Mouse (Mus musculus): ENCODE measurements at regions not wholly inside any gene's neighbourhood (a gene's known extent, or its start where the extent isn't known, plus 50 kb on each side); places are given as distances from the start of the nearest gene placed in this dataset.
A peak's percentile ranks its signal among the peaks of the same experiment; 100 is the strongest.

- DNase-seq = no peak
Measured at GRCm38 (mm10) chr2:178664977-178665376, 234.6 kb downstream of the Cdh26 start.

GRCm38 (mm10) chr2:178668451-178668850 is 238.1 kb downstream of the Cdh26 start:
- DNase-seq = no peak

GRCm38 (mm10) chr2:178670952-178671351 is 240.6 kb downstream of the Cdh26 start:
- DNase-seq = no peak

GRCm38 (mm10) chr2:178673621-178674020 is 243.3 kb downstream of the Cdh26 start:
- no peak for DNase-seq

GRCm38 (mm10) chr2:178674621-178675020 is 244.3 kb downstream of the Cdh26 start:
- no peak for DNase-seq

- no peak for DNase-seq
Measured at GRCm38 (mm10) chr2:178676970-178677369, 246.6 kb downstream of the Cdh26 start.

GRCm38 (mm10) chr2:178680368-178680767 is 250.0 kb downstream of the Cdh26 start:
- DNase-seq = no peak

- no peak for DNase-seq
Measured at GRCm38 (mm10) chr2:178684026-178684958, 254.0 kb downstream of the Cdh26 start.

GRCm38 (mm10) chr2:178685211-178685610 is 254.9 kb downstream of the Cdh26 start:
- DNase-seq = no peak

GRCm38 (mm10) chr2:178686167-178686601 is 255.9 kb downstream of the Cdh26 start:
- no peak for DNase-seq

GRCm38 (mm10) chr2:178688586-178688985 is 258.3 kb downstream of the Cdh26 start:
- DNase-seq = no peak

GRCm38 (mm10) chr2:178691190-178691864 is 261.0 kb downstream of the Cdh26 start:
- no peak for DNase-seq

GRCm38 (mm10) chr2:178691865-178692228 is 261.5 kb downstream of the Cdh26 start:
- no peak for DNase-seq

- DNase-seq = no peak
Measured at GRCm38 (mm10) chr2:178692231-178692630, 261.9 kb downstream of the Cdh26 start.

- peak; percentile 45 for DNase-seq
Measured at GRCm38 (mm10) chr2:178698648-178699047, 268.3 kb downstream of the Cdh26 start.

GRCm38 (mm10) chr2:178700825-178701224 is 270.5 kb downstream of the Cdh26 start:
- no peak for DNase-seq

GRCm38 (mm10) chr2:178704510-178704909 is 274.2 kb downstream of the Cdh26 start:
- DNase-seq = no peak

GRCm38 (mm10) chr2:178708649-178709048 is 278.3 kb downstream of the Cdh26 start:
- DNase-seq = no peak

- DNase-seq = no peak
Measured at GRCm38 (mm10) chr2:178709192-178709881, 279.0 kb downstream of the Cdh26 start.

- no peak for DNase-seq
Measured at GRCm38 (mm10) chr2:178710001-178710400, 279.7 kb downstream of the Cdh26 start.

GRCm38 (mm10) chr2:178711587-178712080 is 281.3 kb downstream of the Cdh26 start:
- no peak for DNase-seq

- DNase-seq = no peak
Measured at GRCm38 (mm10) chr2:178712391-178712892, 282.1 kb downstream of the Cdh26 start.
